In genomic region chr3:119904244-119904643, GRCm38 (mm10) we compare ENCODE assay signal across 29 mouse cellular contexts.
DNase-seq lines count a peak whose midpoint lies in the region; ATAC-seq lines count a peak whose summit lies in the region.
"Had no signal": no experiment of that assay in that cellular context is flagged by ENCODE, and none has a peak within 500 bp of the region (broad histone marks: within the 10 kb centered on the region; RNA-seq: fewer than 3 reads in every experiment).

No protein-coding gene starts in this region.

- no peak overlapping the region for H3K27ac ChIP-seq in embryonic facial prominence, embryonic 14.5 days (replicated peaks; ENCODE audit: low read depth, low read length)
- H3K27ac ChIP-seq in embryonic facial prominence, embryonic 10.5 days (replicated peaks): no peak overlapping the region
- no peak overlapping the region for H3K27ac ChIP-seq in kidney, embryonic 14.5 days (ENCODE audit: low read depth, low read length)
- H3K27ac ChIP-seq in kidney, embryonic 16.5 days (ENCODE audit: low read length): no peak overlapping the region
- H3K27ac ChIP-seq in midbrain, embryonic 11.5 days (ENCODE audit: low read depth, low read length): no peak overlapping the region
- no peak overlapping the region for H3K27ac ChIP-seq in midbrain, embryonic 14.5 days (replicated peaks; ENCODE audit: low read depth, low read length)
- H3K27ac ChIP-seq: embryonic facial prominence, embryonic 12.5 days; embryonic facial prominence, embryonic 15.5 days; forebrain, embryonic 10.5 days; forebrain, embryonic 12.5 days had no signal

- ATAC-seq in embryonic facial prominence, embryonic 14.5 days (ENCODE audit: low read depth): 0 out of 2 replicates have a peak, but pooled peaks have one; percentile 12
- ATAC-seq in kidney, embryonic 14.5 days (ENCODE audit: low FRiP score, low TSS enrichment): peak; percentile 60; the same call in 1 of the 2 replicates
- ATAC-seq in kidney, embryonic 16.5 days (ENCODE audit: low FRiP score, low TSS enrichment): peak; percentile 70; the same call in 1 of the 2 replicates
- no peak for ATAC-seq in midbrain, embryonic 11.5 days (ENCODE audit: low FRiP score)
- ATAC-seq in midbrain, embryonic 14.5 days (ENCODE audit: low FRiP score, low TSS enrichment): no peak
- ATAC-seq: CD4-positive, CD25-positive, alpha-beta regulatory T cell, adult 4 months; forebrain, embryonic 14.5 days; forebrain, embryonic 16.5 days had no signal

- no peak overlapping the region for H3K4me3 ChIP-seq in embryonic facial prominence, embryonic 14.5 days (ENCODE audit: low read depth, low read length)
- no peak overlapping the region for H3K4me3 ChIP-seq in embryonic facial prominence, embryonic 10.5 days
- H3K4me3 ChIP-seq in kidney, embryonic 14.5 days (ENCODE audit: low read length): no peak overlapping the region
- H3K4me3 ChIP-seq in kidney, embryonic 16.5 days (ENCODE audit: low read length): no peak overlapping the region
- no peak overlapping the region for H3K4me3 ChIP-seq in midbrain, embryonic 11.5 days (ENCODE audit: low read depth, low read length)
- no peak overlapping the region for H3K4me3 ChIP-seq in midbrain, embryonic 14.5 days (replicated peaks; ENCODE audit: low read depth, low read length)
- H3K4me3 ChIP-seq: embryonic facial prominence, embryonic 12.5 days; embryonic facial prominence, embryonic 15.5 days; erythroblast, embryonic 14.5 days; forebrain, embryonic 10.5 days; forebrain, embryonic 12.5 days had no signal

- no peaks in the 10 kb centered on the region for H3K9me3 ChIP-seq in embryonic facial prominence, embryonic 14.5 days (ENCODE audit: control insufficient read depth, low read length)
- no peaks in the 10 kb centered on the region for H3K9me3 ChIP-seq in embryonic facial prominence, embryonic 10.5 days
- H3K9me3 ChIP-seq in kidney, embryonic 14.5 days (ENCODE audit: control insufficient read depth, low read length): no peaks in the 10 kb centered on the region
- no peaks in the 10 kb centered on the region for H3K9me3 ChIP-seq in kidney, embryonic 16.5 days (ENCODE audit: low read length)
- no peaks in the 10 kb centered on the region for H3K9me3 ChIP-seq in midbrain, embryonic 11.5 days (ENCODE audit: control insufficient read depth, low read length)
- no peaks in the 10 kb centered on the region for H3K9me3 ChIP-seq in midbrain, embryonic 14.5 days (ENCODE audit: control insufficient read depth, low read length)
- H3K9me3 ChIP-seq: embryonic facial prominence, embryonic 12.5 days; embryonic facial prominence, embryonic 15.5 days; forebrain, embryonic 10.5 days; forebrain, embryonic 12.5 days had no signal

- H3K4me1 ChIP-seq in embryonic facial prominence, embryonic 14.5 days (ENCODE audit: control insufficient read depth, insufficient read depth, low read length): no peaks in the 10 kb centered on the region
- H3K4me1 ChIP-seq in embryonic facial prominence, embryonic 10.5 days: no peaks in the 10 kb centered on the region
- no peaks in the 10 kb centered on the region for H3K4me1 ChIP-seq in kidney, embryonic 14.5 days (ENCODE audit: control insufficient read depth, insufficient read depth, low read length)
- H3K4me1 ChIP-seq in kidney, embryonic 16.5 days (ENCODE audit: insufficient read depth, low read length): 0 out of 2 replicates have a peak, but pooled peaks cover 7% of the 10 kb centered on the region
- no peaks in the 10 kb centered on the region for H3K4me1 ChIP-seq in midbrain, embryonic 11.5 days (ENCODE audit: control insufficient read depth, insufficient read depth, low read length)
- H3K4me1 ChIP-seq in midbrain, embryonic 14.5 days (ENCODE audit: control insufficient read depth, insufficient read depth, low read length): no peaks in the 10 kb centered on the region
- H3K4me1 ChIP-seq: embryonic facial prominence, embryonic 12.5 days; embryonic facial prominence, embryonic 15.5 days; forebrain, embryonic 10.5 days; forebrain, embryonic 12.5 days had no signal

- no peaks in the 10 kb centered on the region for H3K27me3 ChIP-seq in embryonic facial prominence, embryonic 14.5 days (replicated peaks; ENCODE audit: control insufficient read depth, insufficient read depth, low read length)
- no peaks in the 10 kb centered on the region for H3K27me3 ChIP-seq in embryonic facial prominence, embryonic 10.5 days (replicated peaks; ENCODE audit: low read depth, poor library complexity, severe bottlenecking)
- no peaks in the 10 kb centered on the region for H3K27me3 ChIP-seq in kidney, embryonic 14.5 days (ENCODE audit: control insufficient read depth, insufficient read depth, low read length)
- H3K27me3 ChIP-seq in kidney, embryonic 16.5 days (ENCODE audit: insufficient read depth, low read length): no peaks in the 10 kb centered on the region
- H3K27me3 ChIP-seq in midbrain, embryonic 11.5 days (ENCODE audit: control insufficient read depth, insufficient read depth, low read length): no peaks in the 10 kb centered on the region
- no peaks in the 10 kb centered on the region for H3K27me3 ChIP-seq in midbrain, embryonic 14.5 days (ENCODE audit: control insufficient read depth, insufficient read depth, low read length)
- H3K27me3 ChIP-seq: CH12.LX; embryonic facial prominence, embryonic 12.5 days; embryonic facial prominence, embryonic 15.5 days; forebrain, embryonic 12.5 days had no signal

- H3K9ac ChIP-seq in embryonic facial prominence, embryonic 14.5 days (ENCODE audit: low read depth, low read length): no peak overlapping the region
- H3K9ac ChIP-seq in kidney, embryonic 14.5 days (ENCODE audit: low read depth, low read length): no peak overlapping the region
- no peak overlapping the region for H3K9ac ChIP-seq in kidney, embryonic 16.5 days (replicated peaks; ENCODE audit: low read length)
- no peak overlapping the region for H3K9ac ChIP-seq in midbrain, embryonic 11.5 days (ENCODE audit: low read length)
- H3K9ac ChIP-seq in midbrain, embryonic 14.5 days (replicated peaks; ENCODE audit: low read length): no peak overlapping the region
- H3K9ac ChIP-seq: embryonic facial prominence, embryonic 12.5 days; embryonic facial prominence, embryonic 15.5 days; forebrain, embryonic 12.5 days had no signal

- no peaks in the 10 kb centered on the region for H3K36me3 ChIP-seq in embryonic facial prominence, embryonic 14.5 days (ENCODE audit: control insufficient read depth, insufficient read depth, low read length)
- H3K36me3 ChIP-seq in embryonic facial prominence, embryonic 10.5 days (replicated peaks): no peaks in the 10 kb centered on the region
- H3K36me3 ChIP-seq in kidney, embryonic 14.5 days (ENCODE audit: control insufficient read depth, insufficient read depth, low read length): no peaks in the 10 kb centered on the region
- H3K36me3 ChIP-seq in kidney, embryonic 16.5 days (ENCODE audit: insufficient read depth, low read length): no peaks in the 10 kb centered on the region
- no peaks in the 10 kb centered on the region for H3K36me3 ChIP-seq in midbrain, embryonic 11.5 days (ENCODE audit: control insufficient read depth, insufficient read depth, low read length)
- H3K36me3 ChIP-seq in midbrain, embryonic 14.5 days (ENCODE audit: control insufficient read depth, insufficient read depth, low read length): no peaks in the 10 kb centered on the region
- H3K36me3 ChIP-seq: embryonic facial prominence, embryonic 12.5 days; embryonic facial prominence, embryonic 15.5 days; forebrain, embryonic 10.5 days; forebrain, embryonic 12.5 days; G1E had no signal

- DNase-seq in embryonic facial prominence, embryonic 14.5 days (ENCODE audit: low spot score): no peak
- DNase-seq in embryonic facial prominence, embryonic 10.5 days (ENCODE audit: low spot score): no peak
- DNase-seq in kidney, postnatal 10 days: no peak
- DNase-seq in kidney, adult 8-10 months: no peak
- peak; percentile 79 for DNase-seq in midbrain, embryonic 11.5 days (ENCODE audit: low spot score, missing footprints)
- no peak for DNase-seq in midbrain, embryonic 14.5 days
- DNase-seq: adrenal gland, adult 2 months; adrenal gland, postnatal 10 days; adrenal gland, postnatal 25 days; B cell, adult 2 months; cerebellum, adult 11 months; cerebellum, adult 18-20 months; cerebellum, adult 8-10 months; cerebellum, adult 9-11 months; cerebellum, postnatal 14 days; cerebellum, postnatal 36 days; embryo, embryonic 11 days had no signal

- H3K4me2 ChIP-seq in embryonic facial prominence, embryonic 14.5 days (ENCODE audit: low read depth, low read length): no peak overlapping the region
- no peak overlapping the region for H3K4me2 ChIP-seq in kidney, embryonic 14.5 days (replicated peaks; ENCODE audit: low read depth, low read length)
- no peak overlapping the region for H3K4me2 ChIP-seq in kidney, embryonic 16.5 days (replicated peaks; ENCODE audit: low read depth, low read length)
- no peak overlapping the region for H3K4me2 ChIP-seq in midbrain, embryonic 11.5 days
- H3K4me2 ChIP-seq in midbrain, embryonic 14.5 days (ENCODE audit: low read length): no peak overlapping the region
- H3K4me2 ChIP-seq: embryonic facial prominence, embryonic 12.5 days; embryonic facial prominence, embryonic 15.5 days; forebrain, embryonic 12.5 days had no signal

- 58% methylated on average over 3 of the region's 3 CpGs for WGBS in embryonic facial prominence, embryonic 14.5 days
- 67% methylated on average over 3 of the region's 3 CpGs for WGBS in embryonic facial prominence, embryonic 10.5 days
- 27% methylated on average over 3 of the region's 3 CpGs for WGBS in kidney, embryonic 14.5 days
- WGBS in kidney, embryonic 16.5 days: 33% methylated on average over 3 of the region's 3 CpGs
- WGBS in midbrain, embryonic 11.5 days: 68% methylated on average over 3 of the region's 3 CpGs
- 73% methylated on average over 3 of the region's 3 CpGs for WGBS in midbrain, embryonic 14.5 days

Comparison
In these comparisons a context has a peak if more than half of its experiments do, and no peak if none do; other contexts are left out.
1. ATAC-seq: peak in embryonic facial prominence, embryonic 14.5 days (single experiment), kidney, embryonic 14.5 days (single experiment) and kidney, embryonic 16.5 days (single experiment); none in midbrain, embryonic 11.5 days (single experiment) and midbrain, embryonic 14.5 days (single experiment).